Mouse (Mus musculus) cerebellum, postnatal 36 days (tissue): ENCODE data around the gene Galt.
"Not testable (repeated sequence)": the region's sequence is repeated elsewhere in the genome, so short reads cannot be mapped to it uniquely, and the experiment has no call there.

Experiments
- DNase-seq, 2 experiments: peaks; one replicate each; pipeline ENCODE4 v3.0.0; 2021 to 2022; ENCODE audit warnings: mixed read lengths in 2 of 2

The Galt gene

DNA sequence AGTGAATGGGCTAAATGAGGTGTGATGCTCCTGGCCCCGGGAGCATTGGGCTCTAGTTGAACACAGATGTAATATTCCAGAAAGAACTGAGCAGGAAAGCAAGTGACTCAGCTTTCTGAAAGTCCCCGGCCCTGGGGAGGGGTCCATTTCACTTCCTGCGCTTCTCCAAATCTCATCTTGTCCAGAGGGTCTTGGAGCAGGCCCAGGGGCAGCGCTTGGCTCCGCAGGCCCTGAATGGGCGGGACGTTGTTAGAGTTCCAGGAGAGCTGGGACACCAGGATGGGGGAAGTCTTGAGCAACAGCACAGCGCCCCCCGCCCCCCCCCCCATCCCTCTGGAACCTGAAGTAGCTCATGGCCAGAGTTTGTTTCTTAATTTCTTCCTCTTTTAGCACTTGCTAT, 26.2 kb downstream of the Galt start:
- DNase-seq = not testable (repeated sequence)

GRCm38 (mm10) chr4:41781748-41782485, 26.9 kb downstream of the Galt start:
- peak in 1 of 2 experiments; percentile 29 for DNase-seq

DNA sequence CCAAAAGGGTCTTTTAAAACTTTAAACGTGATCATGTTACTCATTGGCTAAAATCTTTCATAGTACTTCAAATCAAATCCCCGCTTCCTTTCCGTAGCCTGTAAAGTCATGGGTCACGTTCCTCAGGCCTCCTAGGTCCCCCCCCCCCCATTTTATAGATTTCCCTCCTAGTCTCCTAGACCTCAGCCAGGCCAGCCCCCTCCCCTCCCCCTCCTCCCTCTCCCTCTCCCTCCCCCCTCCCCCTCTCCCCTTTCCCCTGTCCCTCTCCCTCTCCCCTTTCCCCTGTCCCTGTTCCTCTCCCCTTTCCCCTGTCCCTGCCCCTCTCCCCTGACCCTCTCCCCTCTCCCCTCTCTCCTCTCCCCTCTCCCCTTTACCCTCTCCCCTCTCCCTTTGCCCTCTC, 27.7 kb downstream of the Galt start:
- not testable (repeated sequence) for DNase-seq

- DNase-seq = not testable (repeated sequence)
Observed at GRCm38 (mm10) chr4:41783197-41783596, 28.2 kb downstream of the Galt start.
